Mouse (Mus musculus) lung, postnatal 4 days (tissue): Measurements from ENCODE around the gene Gsk3a.

Source experiments
- DNase-seq, 2 experiments: peaks; one replicate each; pipeline ENCODE4 v3.0.0; 2021

Gene Gsk3a

DNA sequence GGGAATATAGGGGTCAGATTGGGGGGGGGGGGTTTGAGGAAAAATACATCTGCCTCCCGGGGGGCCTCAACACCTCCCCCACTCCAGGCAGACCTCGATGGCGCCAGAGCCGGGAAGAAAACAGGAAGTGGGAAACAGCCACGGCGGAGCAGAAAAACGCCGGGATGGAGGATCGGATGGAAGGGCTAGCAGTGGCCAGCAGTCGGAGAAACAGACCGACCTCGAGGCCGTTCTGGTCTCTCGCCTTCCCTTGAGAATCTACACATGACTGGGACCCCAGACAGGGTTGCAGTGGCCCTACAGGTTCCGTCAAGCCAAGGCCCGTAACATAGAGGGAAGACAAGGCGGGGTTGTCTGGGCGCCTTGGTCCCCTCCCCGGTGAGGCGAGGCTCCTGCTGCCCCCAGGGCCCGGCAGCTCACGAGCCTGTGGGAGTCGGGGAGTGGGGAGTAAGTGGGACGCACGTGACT is 11.2 kb upstream of the Gsk3a start:
- peak in 1 of 2 experiments; percentile 54 for DNase-seq

DNA sequence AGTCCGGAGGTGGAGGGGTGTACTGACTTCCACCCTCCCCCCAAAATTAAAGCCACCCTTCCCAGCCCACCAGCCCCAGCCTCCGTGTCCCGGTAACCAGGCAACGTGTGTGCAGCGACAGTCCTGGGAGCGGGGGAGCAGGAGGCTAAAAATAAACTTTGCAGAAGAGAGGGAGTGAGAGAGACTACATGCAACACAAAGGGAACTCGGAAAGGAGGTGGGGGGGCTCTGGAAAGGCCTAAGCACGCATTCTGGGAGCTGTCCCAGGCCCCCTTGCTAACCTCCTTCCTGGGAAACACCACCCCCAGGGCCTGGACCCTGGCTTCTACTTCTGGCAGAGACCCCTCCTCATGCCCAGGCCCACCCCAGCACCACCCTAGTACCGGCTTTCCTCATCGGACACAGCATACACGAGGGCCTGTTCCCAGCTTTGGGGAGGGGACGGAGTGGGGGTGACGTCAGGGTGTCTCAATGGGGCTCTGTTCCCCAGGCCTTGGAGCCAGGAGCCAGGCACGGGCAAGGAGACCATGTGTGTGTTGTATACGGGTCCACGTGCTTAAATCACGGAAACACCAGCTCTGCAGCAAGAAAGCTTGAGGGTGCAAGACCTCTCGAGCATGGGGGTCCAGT is 10.5 kb upstream of the Gsk3a start:
- peak; percentile 54 to 69 for DNase-seq

DNA sequence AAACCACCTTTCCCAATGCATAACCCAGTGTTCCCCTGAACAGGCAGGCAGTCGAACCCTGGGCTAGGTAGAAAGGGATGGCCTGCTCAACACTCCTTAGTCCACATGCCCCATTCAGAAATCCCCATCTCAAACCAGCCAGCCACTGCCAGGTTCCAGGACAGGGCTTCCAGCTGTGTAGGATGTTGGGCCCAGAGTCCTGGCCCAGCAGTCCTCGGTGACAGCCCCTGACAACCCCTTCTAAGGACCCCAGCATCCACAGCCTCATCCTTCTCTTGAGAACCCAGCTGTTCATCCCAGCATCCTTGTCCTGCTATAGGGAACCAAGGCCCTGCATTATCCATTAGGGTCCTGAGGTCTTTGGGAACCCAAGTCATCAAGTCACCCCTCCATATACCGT is 9.8 kb upstream of the Gsk3a start:
- DNase-seq = no peak

DNA sequence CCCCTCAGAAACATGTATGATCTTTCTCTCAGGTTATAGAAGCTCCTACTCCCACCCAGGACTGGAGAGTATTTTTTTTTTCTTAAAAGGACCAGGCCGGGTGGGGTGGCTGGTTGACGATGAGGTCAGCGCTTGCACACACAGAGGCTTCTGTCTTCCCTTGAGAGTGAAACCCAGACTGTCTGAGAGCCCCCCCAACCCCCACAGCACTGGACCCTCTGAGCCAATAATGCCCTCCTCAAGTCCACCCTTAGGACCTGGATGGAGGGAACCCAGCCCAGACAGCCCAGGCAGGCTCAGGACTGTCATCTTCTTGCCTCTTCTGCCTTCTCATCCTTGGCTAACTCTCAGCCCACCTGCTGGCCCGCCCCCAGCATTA is 9.1 kb upstream of the Gsk3a start:
- peak in 1 of 2 experiments; percentile 48 for DNase-seq

GRCm38 (mm10) chr7:25246079-25246758 is 8.6 kb upstream of the Gsk3a start:
- peak; percentile 80 to 83 for DNase-seq

- no peak for DNase-seq
These were observed 7.1 kb upstream of the Gsk3a start for GRCm38 (mm10) chr7:25244562-25245369.

DNA sequence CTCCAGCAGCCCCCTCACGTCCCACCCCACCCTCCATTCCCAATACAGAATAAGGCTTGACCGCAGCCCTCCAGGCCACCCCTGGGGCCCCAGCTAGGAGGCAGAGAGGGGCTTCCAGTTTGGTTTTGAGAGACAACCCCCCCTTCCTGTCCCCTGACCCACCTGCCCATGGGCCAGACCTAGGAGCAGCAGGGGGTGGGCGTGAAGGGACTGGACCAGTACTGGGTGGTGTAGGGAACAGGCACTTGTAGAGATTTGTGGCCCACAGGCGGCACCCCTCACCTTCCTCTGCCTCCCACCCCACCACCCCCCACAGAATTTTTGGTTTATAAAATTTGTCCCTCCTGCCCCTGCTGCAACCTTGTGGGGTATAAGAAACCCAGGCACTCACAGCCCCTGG is 5.7 kb upstream of the Gsk3a start:
- no peak for DNase-seq

- peak; percentile 80 to 84 for DNase-seq
These were observed 3.4 kb upstream of the Gsk3a start for GRCm38 (mm10) chr7:25241062-25241461.

DNA sequence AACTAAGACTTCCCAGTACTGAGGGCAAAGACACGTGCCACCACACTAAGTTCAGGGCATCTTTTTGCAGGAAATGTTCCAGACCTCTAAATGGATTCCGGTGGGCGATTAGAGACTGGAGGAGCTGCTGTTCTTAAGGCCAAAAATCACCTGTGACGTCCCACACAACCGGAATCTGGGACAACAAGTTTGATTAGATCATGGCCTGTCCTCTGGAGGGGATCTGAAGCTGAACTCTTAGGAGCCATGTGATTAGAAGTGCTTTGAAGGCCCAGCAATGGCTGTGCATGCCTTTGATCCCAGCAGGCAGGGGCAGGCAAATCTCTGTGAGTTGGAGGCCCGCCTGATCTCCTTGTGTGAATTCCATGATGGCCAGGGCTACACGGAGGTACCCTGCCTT is 3.0 kb upstream of the Gsk3a start:
- DNase-seq = no peak

GRCm38 (mm10) chr7:25238829-25239623 is 1.4 kb upstream of the Gsk3a start:
- DNase-seq = peak; percentile 88 to 93

DNA sequence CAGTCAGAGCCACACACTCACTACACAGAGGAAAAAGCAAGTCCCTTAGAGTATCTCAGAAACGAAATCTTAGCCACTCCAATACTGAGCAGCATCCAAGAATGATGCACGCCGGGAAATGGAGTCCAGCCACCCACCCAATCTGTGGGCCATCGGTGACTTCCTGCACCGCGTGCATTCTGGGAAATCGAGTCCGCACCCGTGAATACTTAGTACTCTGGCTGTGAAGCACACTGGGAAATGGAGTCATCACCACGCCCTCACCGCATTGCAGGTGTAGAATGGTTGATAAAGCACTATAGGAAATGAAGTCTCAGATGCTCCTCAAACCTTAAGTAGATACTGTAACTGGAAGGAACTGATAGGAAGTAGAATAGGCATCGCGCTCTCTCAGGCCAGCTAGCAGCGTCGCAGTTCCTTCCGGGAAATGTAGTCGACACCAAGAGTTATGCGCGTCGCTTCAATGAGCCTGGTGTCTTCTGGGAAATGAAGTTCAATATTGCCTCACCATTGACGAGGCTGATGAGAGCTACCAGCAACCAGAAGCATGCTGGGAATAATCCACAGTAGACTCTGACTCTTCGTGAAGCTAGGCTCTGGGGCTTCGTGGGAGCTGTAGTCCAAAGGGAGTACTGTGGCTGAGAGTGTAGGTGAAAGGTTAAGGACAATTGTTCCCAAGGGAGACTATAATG is 510 bp upstream of the Gsk3a start:
- peak; percentile 93 to 94 for DNase-seq

DNA sequence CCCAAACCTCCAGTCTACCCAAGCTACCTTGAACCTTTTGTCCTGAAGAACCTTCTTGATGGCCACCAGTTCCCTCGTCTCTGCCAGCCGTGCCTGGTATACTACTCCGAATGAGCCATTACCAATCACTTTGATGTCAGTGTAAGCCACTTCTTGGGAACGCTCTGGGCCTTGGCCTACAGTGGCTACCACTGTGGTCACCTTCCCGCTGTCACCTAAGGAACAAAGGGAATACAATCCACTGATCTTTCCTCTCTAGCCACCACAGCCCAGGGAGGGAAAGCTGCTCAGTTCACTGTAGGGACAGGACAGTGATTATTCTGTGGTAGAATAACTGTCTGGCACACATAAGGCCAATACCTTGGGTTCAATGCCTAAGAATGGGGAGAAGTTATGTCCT is 2.1 kb downstream of the Gsk3a start:
- DNase-seq = no peak

- DNase-seq = no peak
These were observed 4.6 kb downstream of the Gsk3a start for GRCm38 (mm10) chr7:25233061-25233460.

GRCm38 (mm10) chr7:25232101-25232648 is 5.5 kb downstream of the Gsk3a start:
- no peak for DNase-seq

DNA sequence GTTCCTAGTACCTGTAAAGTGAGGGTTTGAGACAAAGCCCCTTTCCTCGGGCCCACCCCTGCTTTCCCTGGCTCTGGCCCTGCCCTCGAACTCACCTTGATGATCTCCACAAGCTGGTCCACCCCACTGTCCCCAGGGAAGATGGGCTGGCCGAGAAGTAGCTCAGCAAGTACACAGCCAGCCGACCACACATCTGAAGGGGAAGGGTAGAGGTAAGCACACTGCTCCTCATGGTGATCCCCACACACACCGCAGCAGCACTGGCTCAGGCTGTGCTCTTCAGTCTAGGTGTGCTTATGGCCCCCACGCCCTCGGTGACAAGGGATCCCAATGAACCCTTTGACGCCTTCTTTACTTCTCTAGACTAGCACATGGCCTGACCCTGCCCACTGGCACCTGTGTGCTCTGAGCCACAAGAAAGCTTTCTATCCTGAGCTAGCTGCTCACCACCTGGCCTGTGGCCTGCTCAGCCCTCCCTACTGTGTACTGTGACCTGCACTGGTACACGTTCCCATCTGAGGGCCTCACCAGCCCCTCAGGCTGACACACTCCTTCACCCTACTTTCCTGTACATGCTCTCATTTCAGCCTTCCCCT is 6.9 kb downstream of the Gsk3a start:
- DNase-seq = no peak

DNA sequence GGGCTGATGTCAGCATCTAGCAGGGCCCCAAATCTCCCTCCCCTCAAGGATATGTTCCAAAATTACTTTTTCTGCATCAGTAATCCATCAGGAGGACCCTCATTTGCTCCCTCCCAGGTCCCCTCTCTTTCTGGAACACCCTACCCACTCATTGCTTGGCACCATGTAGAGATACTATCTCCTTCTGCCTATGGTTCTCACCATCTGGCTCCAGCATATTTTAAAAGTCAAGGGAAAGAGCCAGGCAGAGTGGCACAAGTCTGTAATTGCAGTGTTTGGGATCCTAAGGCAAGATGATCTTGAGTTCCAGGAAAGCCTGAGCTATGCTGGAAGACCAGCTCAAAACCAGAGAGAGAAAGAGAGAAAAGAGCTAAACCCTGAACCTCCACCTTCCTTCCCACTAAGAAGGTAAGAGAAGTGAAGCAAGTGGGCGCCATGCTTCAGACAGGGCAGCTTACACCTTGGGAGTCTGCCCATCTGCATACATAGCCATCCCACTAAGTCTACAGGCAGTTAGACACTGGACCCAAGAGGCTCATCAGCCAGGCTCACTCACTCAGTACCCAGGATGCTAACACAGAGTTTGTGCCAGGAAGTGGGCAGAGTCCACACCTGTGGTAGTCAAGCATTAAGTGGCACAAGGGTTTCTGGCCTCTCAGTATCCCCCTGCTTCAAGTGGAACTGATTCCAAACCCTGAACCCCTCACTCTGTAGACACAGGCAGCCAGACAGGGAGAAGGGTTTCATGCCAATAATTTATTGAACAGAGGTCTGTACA is 9.9 kb downstream of the Gsk3a start:
- no peak for DNase-seq

DNA sequence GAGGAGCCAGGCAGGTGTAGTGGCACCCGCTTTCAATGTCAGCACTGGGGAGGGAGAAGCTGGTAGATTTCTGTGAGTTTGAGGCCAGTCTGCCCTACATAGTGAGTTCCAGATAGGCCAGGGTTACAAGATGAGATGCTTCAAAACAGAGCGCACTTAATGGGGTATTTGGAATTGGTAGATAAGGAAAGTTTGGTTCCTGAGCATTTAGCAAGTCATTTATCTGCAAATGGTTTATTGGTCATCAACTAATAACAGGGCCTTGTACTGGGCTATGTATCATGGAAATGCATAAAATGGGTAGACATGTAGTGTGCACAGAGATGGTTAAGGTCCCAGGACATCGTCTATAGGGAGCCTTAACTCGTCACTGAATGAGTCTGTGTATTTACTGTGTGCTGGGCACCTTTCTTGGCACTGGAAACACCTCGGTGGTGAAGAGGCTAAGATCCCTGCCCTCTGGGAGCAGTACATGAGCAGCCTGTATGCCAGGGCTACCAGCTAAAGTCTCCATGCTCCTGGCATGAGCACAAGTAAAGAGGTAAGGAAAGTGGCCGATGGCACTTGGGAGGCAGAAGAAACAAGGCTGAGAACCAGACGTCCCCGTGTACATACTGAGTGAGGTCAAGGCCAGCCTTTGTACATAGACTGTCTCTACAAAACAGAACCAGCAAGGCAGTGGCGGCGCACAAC is 15.2 kb downstream of the Gsk3a start:
- no peak for DNase-seq

DNA sequence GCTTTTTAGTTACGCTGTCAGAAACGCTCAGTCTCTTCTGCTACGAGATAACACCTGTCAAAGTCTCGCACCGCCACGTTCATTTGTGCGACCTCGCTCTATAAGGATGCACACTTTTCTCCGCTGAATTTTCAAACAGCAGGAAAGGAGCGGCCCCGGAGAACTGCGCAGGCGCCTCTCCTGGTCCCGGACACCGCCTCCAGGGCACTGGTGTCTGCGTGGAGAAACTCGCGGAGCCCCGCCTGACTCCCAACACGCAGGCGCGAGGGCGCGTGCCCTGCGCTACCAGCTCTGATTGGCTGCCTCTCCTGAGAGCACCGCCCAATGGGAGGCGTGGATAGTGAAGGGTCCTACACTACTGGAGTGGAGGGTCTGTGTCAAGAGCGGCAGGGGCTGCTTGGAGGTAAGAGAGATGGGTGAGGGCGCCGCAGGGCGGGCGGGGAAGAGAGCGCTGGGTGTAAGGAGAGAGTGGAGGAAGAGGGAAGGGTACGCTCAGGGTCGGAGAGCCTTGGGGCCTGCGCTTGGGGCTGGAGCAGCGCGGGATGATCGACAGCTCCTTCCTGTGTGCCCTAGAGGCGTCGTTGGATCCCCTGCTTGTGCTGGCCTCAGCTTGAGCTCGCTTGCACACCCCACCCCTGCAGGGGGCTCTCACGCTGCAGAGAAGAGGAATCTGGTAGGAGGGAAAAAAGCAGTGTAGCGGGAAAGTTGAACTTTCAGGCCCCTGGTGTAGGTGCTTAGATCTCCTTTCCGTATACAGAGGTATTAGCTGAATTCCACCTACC is 16.4 kb downstream of the Gsk3a start, which contains the start of gene Zfp526:
Zfp526 (plus strand) TSS at position 324 of the 782 bp plus-strand sequence.
- DNase-seq = peak; percentile 98 to 99

GRCm38 (mm10) chr7:25220457-25221101 is 17.1 kb downstream of the Gsk3a start, which contains the start of gene Dedd2:
Gene Dedd2 (minus strand): TSS chr7:25220615.
- no peak for DNase-seq
